Mouse (Mus musculus): Measurements from ENCODE around the gene Dpp10. TPM values are rescaled to one million over a fixed set of nuclear protein-coding genes. Genes with fewer than 3 reads are reported as not detected.

The Dpp10 gene
- under 1 TPM; 0.24 to 0.33 TPM for total RNA-seq (2021)
- long read RNA-seq, experiment 1 = 0 reads
- long read RNA-seq, experiment 2 = 0 reads

DNA sequence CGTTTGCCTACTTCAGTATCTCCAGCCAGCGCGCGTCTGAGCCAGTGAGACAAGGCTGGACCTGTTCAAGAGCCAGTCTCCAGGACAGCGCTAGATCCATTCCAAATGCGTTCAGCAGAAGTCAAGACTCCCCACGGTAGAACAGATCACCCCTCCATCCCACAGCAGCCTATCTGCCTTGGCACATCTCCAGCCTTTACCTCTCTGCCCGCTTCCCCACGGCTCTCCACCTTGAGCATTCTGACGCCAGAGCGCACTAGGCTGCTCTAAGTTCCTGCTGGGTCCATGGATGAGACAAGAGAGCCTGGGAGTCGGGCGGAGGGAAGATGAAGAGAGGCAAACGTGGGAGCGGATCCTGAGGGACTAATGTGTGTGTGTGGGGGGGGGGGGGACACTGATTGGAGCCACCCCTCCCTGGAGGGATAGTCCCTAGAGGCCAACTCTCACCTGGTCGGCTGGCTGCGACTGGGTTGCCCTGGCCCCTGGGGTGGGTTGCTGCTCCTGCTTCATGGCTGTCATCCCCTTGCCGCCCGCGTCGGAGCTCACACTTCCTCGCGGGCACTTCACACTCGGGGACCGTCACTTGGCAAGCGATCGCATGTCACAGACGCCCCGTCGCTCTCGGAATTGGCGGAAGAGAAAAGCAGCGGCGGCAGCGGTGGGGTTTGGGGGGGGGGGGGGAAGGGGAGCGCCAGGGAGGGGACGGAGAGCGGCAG lies at the start of gene Dpp10:
TSS of gene Dpp10 (minus strand) at position 635 of the 716 bp plus-strand sequence.
- DNase-seq = no peak

DNA sequence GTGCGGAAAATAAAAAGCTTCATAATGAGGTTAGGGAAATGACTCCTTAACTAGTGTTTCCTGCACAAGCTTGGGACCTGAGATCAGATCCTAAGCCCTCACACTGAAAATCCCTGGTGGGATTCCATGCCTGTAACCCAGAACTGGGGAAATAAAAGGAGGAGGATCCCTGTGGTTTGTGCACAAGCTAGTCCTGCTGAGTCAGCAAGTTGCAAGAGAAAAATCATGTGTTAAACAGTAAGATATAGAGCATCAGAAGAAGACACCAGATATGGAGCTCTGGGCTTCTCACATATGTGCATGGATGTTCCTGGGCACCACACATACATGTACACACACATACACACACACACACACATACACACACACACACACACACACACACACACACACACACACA lies 3.2 kb upstream of the Dpp10 start:
- no peak for DNase-seq

DNA sequence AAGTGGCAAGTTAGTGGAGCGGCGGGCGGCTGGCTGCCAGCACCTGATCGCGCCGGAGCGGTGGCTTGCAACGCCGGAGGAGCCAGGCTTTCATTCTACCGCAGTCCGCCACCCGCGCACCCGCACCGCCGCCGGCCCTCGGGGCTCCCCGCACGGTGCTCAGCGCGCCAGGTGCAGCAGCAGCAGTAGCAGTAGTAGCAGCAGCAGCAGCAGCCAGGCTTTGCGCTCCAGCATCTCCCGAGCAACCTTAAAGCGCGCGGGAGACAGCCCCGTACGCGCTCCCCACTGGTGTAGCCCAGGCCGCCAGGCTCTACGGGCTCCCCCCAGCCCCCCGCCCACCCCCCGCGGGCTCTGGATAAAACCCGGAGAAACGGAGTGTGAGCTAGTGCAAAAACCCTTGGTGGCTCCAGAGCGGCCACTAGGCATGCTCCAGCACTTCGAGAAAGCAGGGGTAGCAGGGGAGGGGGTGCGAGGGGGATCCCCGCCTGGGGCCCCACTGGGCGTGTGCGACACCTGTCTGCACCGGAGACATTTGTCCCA lies 472 bp upstream of the Dpp10 start:
- peak; percentile 9 for DNase-seq

DNA sequence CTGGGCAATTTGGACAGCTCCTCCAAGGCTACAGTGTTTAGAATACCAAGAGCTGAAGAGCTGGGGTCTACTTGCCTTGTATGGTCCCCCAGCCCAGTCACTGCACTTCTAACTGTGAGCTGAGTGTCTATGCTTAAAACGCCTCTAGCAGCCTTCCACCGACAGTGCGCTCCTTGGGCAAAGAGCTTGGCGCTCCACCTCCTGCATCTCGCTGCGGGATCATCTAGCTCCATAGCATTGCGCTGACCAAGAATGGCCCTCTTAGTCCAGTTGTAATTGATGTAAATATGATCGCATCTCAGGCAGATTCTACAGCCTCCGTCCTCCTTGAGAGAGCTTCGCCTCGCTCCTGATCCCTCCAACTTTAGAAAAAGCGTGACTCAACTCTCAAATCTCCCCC lies 1.2 kb downstream of the Dpp10 start:
- DNase-seq = no peak

DNA sequence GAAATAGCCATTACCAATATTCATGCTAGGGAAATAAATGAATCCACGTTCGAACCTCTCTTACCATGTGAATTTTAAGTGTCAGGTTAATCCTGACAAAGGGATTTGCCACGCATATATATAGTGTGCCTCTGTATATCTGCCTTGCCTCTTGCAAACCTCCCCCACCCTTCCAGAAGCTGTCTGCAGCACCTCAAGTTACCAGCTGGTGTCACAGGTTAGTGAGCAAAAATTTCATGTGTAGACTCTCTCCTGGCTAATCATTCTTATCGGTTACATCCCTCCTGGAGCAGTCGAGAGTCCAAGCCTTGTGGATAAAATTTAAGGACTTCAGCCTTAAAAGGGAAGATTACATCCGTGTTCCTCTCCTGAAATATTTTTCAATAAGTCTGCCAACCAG lies 1.9 kb downstream of the Dpp10 start:
- no peak for DNase-seq

DNA sequence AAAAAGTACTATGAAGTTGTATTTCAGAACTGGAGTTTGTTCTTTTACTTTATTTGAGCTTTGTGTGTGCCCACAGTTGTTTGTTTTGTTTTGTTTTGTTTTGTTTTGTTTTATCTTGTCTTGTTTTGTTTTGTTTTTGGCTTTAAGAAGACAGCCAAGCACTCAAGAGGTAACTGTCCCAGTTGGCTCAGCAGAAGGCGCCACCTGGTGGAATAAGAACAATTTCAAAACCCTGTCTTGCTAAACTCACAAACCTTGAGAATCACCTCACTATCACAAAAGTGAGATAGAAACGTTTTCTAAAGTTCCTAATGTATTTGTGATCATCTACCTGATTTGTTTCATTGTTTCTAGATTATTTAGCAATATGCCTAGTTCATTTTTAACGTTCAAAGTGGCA lies 3.8 kb downstream of the Dpp10 start:
- DNase-seq = peak; percentile 46

DNA sequence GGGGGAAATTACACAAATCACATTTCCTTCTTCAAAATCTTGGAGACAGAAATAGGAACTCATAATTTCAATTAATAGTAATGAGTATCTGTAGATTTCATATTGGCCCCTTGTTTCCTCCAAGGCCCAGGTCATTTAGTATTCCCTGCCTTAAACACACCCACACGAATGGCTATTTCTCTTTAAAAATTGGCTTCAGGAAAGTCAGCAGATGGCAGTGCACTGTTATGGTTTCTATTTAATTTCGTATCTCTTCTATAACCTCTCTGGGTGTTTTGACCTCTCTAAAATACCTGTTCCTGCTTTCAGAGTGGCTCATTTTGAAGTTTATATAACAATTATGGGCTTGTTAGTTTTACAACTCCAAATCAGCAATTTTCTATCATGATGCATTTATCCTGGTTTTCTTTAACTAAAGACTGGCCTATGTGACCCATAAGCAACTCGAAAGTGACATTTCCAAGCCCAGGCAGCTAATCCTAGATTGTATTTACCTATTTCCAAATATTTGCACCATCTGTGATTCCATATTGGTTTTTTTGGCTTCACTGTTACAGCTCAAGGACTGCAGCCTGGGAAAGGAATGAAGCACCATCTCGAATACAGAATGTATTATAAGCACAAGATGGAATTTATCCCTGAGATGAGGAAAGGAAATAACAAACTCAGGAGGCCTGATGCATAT lies 9.9 kb downstream of the Dpp10 start:
- DNase-seq = no peak

DNA sequence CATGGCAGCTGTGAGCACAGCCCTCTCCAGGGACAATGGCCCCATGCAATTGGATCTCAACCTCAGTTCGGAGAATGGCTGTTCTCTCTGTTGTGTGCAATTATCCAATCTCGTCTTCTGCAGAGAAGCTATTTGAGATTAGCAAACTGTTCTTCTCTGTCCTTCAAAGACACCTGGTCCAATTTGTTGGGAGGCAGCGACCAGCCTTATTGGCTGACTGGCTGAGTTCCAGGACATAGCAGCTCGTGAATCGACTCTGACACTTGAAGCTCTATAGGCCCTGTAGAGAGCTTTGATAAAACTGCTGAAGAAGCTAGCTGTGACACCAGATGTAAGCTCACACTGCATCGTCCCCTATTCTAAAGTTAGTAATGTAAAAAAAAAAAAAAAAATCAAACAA lies 12.7 kb downstream of the Dpp10 start:
- DNase-seq = no peak

DNA sequence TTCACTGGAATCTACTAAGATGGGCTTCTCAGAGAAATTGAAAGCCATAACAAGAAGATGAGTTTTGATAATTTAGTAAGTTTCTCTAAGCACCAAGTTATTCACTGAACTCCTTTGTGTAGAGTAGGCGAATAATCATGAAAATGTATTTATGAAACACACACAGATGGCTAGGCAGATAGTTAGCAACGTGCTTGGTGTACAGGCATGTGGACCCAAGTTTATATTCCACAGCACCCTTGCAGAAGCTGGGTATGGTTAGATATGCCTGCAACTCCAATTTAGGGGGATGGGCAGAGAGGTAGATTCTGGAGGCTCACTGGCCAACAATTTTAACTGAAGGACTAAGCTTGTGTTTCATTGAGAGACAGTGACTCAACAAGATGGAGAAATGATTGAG lies 13.4 kb downstream of the Dpp10 start:
- DNase-seq = no peak

DNA sequence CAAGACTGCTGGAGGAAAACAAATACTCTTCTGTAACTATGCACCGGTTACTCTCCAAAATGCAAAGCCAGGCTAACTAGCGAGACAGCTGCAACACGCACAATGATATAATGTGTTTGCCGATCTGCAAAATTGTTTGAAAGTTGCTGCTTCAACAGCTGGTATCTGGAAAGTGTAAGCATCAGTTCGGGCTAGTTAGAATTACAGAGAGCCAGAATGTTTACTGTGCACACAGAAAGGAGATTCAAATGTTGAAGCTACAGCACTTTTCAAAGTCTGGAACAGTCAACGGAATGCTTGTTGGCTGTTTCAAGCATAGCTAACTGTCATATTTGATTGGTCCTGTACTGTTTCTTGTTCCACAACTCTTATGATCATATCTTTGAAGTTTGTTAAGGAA lies 42.6 kb downstream of the Dpp10 start:
- no peak for DNase-seq

DNA sequence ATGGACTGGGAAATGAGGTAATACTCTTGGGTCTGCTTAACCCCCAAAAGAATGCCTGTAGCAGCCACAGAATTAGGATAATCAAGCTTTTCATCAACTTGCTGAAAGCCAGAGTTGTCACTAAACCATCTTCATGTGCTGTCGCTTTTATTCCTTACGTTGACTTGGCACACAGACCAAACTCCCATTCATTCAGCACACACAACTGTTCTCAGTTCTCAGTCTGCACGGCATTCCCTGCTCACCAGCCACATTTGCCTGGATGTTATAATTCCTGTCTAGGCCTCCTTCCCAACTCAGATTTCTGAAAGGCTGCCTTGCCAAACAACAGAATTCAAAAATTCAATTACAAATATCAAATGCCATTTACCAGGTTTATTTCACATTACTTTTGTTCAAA lies 49.6 kb downstream of the Dpp10 start:
- DNase-seq = no peak

DNA sequence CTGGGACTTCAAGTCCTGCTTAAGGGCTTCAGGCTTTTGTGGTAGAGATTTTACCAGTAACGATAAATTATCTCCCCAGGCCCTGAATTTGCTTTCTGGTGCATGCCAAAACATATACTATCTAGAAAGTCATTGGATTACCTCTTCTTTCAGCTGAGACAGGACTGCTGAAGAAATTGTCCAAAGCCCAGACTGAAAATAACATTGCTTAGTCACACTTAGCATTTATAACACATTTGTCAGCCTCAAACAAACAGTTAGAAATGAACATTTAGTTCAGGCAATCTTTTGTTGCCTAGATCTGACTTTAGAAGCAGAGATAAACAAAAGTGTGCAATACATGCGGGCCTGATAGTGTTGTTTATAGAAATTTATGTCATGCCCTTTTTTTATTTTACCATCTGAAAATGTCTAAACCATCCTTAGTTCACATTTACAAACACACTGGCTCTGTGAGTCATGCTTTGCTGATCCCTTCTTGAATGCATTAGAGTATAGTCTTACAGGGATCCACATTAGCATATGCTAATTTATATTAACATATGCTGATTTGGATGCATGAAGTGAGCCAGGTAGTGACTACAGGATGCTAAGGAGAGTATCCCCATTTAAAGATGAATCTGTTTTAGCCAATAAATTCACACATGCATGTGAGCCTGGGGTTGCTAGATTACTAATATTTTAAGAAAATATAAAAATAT lies 59.9 kb downstream of the Dpp10 start:
- DNase-seq = no peak

DNA sequence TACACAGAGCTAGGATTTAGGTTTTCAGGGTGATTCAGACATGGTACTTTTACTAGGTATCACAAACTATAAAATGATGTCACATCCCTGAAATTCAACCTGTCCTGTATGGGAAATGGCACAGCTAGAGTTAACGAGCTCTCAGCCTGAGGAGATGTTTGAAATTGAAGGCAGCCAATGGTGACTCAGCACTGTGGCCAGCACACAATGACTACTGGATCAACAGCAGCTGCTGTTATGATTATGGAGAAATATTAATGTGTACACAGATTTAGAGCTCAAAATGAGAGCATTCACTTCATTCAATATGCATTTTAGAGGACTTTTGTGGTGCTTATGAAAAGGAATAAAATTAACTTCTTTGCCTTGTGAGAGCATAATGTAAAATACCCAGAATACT lies 66.8 kb downstream of the Dpp10 start:
- DNase-seq = no peak

DNA sequence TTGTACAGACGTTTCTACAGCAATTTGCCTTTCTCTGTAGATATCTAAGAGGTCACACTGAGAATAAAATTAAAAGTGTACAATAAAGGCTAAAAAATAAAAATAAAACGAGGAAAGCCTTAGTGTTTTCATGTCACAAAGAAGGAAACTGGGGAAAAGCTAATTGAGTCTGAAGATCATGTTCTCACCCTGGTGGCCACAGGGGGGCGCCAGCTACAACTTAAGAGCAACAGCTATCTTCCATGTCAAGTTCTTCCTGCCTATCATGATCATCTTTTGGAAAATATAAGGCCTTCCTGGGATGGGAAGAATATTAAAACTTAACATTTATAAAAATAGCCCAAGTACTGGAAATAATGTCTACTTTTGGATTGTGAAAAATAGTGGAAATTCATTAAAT lies 70.7 kb downstream of the Dpp10 start:
- DNase-seq = peak; percentile 22

DNA sequence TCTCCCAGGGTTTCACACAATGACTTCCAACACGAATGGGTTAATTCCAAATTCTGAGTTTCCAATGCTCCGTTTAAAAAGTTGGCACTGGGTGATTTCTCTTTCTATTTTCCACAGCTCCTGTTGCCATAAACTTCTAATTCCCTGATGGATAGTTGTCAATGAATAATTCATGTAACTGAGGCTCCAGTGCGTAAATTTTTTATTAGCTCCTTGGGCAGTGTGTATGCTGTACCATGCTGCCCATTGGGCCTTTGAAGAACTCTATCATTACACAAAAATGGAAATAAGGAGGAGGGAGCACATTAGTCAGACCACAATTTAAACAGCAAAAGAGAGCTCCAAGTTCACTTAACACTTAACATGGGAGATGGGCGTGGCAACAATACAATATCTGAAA lies 99.2 kb downstream of the Dpp10 start:
- DNase-seq = no peak

DNA sequence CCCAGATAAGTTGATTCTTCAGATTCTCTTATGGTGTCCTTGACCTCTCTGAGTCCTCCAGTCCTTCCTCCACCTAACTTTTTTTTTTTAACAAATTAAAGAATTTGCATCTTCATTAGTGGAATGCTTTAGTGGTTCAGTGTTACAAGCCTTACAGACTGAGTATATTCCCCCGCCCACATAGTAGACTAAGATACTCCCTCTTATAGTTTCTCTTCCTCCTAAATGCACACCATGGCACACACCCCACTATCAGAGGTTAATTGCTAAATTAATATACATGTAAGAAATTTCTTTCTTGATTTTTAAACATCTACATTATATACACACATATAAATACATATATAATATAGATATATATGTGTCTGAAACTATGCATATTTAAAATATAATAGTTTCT lies 104.5 kb downstream of the Dpp10 start:
- DNase-seq = no peak

DNA sequence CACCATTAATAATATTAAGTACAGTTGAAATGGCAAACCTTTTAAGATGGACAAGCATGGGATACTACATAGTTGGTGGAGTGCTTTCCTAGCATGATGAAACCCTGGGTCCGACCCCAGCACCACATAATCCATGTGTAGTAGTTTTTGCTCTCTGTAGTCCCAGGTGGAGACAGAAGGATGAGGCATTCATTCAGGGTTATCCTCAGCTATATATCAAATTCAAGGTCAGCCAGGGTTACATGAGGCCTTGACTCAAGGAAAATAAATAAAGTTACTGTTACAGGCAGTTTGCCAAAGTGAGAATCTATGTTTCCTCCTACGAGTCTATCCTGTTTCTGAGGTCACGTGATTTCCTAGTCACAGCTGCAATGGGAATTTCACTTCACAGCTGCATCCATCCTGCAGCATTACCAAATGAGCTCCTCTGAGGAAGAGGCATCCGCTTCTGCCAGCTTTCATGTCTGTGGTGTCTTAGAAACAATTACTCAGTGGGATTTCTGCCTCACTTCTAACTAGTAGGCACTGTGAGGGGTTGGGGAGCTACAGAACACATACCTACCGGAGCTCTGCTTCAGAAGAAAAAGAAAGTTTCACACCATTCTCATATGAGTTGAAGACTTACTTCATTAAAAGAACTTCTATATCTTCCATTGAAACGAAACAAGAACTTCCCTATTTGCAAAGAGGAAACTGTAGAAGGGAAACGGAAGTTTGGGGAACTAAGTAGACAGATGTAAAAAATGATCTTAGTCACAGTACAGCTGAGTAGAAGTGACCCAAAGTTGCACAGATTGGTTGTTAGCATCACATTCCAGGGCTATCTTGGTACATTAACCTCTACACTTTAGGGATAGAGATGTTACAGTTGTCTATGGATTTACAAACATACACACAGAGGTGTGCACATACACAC lies 111.3 kb downstream of the Dpp10 start:
- DNase-seq = no peak

DNA sequence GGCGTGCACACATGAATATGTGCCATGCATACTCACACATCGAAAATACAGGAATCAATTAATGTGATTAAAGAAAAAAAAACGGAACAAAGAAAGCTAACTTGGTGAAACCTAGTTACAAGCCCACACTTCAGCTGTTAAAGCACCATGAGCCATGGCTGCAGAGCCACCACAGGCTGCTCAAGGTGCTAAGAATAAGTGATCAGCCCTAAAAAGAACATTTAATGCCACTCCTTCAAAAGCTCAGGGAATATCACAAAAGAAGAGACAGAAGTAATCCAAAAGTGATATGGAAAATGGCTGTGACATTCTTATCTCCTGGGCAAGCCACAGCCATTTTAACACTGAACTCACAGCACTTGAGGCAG lies 117.4 kb downstream of the Dpp10 start:
- no peak for DNase-seq

DNA sequence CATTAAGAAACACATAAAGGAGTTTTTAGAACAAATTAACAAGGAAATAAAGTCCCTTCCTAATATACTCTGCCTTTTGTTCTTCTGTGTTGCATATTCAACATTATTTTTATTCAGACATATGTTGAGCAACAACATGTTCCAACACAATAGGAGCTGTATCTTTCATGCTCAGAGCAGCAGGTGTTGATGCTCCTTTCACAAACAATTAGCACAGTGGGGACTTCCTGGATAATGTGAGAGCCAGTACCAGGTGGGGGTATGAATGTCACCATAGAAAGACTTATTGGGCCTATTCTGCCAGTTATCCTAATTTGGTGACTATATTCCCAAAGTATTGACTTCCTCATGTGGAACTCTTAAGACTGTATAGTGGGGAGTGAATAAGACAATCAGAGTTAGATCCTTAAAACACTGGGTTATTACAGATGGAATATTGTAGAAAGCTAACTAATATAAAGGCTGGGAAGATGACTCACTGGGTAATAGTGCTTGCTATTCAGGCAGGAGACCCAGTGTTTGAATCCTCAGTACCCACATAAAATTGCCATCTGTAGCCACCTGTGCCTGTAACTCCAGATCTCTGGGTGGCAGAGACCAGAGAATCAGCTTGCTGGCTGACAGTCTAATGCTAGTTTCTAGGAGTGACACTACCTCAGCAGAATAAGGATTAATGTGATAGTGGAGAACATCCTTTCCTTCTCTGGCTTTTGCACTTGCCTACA lies 117.9 kb downstream of the Dpp10 start:
- DNase-seq = no peak

DNA sequence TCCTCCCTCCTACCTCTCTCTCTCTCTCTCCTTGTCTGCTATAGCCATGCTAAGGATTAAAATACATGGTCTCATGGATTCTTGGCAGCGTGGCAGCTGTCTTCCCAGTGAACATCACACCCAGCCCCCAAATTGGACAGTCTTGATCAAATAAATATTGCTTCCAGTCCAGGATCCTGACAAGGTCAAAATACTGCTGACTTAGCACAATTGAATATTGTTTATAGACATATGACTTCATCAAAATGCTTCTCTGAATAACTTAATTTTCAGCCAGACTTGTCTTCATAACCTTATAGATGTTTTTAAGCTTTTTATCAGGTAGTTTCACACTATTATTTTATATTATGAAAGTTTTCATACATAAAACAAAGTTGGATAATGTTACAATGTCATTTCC lies 120.5 kb downstream of the Dpp10 start:
- DNase-seq = no peak

DNA sequence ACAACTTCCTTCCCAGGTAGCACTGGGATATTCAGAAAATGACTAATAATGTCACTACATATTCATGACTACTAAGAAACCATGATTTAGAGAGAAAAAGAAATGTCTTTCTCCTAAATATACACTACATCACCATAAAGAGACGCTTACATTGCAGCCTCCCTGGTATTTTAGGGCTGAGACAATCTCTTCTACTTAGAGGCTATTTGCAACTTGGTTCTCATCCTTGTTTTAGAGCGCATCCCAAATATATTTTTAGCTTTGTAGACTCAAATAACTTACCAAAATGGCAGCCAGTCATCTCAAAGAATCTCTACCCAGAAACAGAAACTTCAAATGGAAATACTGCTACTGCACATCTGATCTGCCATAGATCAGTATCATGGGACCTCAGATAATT lies 121.5 kb downstream of the Dpp10 start:
- no peak for DNase-seq

DNA sequence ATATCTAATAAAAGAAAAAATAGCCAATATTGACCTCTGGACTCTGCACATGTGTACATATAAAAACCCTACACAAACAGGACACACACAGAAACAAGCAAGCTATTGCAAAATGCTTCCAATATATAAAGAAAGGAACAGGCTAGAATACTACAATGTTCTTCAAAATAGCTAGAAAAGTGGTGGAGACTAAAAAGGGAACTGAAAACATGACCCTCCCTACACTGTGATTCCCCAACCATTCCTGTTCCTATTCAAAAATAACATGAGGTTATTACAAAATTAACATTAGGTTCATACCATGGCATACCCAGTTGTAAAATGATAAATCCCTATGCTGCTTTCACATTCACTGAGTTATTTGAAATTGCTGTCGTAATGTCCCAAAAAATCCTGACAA lies 125.8 kb downstream of the Dpp10 start:
- DNase-seq = no peak
